Mouse (Mus musculus) heart, embryonic 10.5 days (tissue): ENCODE measurements at regions not wholly inside any gene's neighbourhood (a gene's known extent, or its start where the extent isn't known, plus 50 kb on each side); places are given as distances from the start of the nearest gene placed in this dataset.

Experiments
- DNase-seq: peaks from one replicate; pipeline ENCODE4 v3.0.0-alpha.2; 2017; ENCODE audit warnings: low spot score
- H3K27ac ChIP-seq: fragments of 300-500 bp; sonication (generic); 2 replicates; pipeline ENCODE4 v1.5.1; 2016; ENCODE audit warnings: mild to moderate bottlenecking
- H3K27me3 ChIP-seq: fragments of 300-500 bp; sonication (generic); 2 replicates; pipeline ENCODE4 v1.6.1; 2016; ENCODE audit warnings: mild to moderate bottlenecking; ENCODE audit not compliant: poor library complexity, insufficient read depth, severe bottlenecking
- H3K36me3 ChIP-seq: fragments of 300-500 bp; sonication (generic); 2 replicates; pipeline ENCODE4 v1.6.1; 2016; ENCODE audit warnings: mild to moderate bottlenecking, moderate library complexity
- H3K4me1 ChIP-seq: fragments of 300-500 bp; sonication (generic); 2 replicates; pipeline ENCODE4 v1.6.1; 2016; ENCODE audit warnings: mild to moderate bottlenecking
- H3K4me3 ChIP-seq: fragments of 300-500 bp; sonication (generic); 2 replicates; pipeline ENCODE4 v1.5.1; 2016; ENCODE audit warnings: mild to moderate bottlenecking, moderate library complexity
- H3K9me3 ChIP-seq: fragments of 300-500 bp; sonication (generic); 2 replicates; pipeline ENCODE4 v1.6.1; 2016; ENCODE audit warnings: mild to moderate bottlenecking, moderate library complexity
- WGBS: fragments of 180-500 bp; shearing (Covaris S2); methylation state at CpG from one replicate; pipeline ENCODE4 v1.1.7; 2016; 5-methylcytosine and 5-hydroxymethylcytosine counted together

DNA sequence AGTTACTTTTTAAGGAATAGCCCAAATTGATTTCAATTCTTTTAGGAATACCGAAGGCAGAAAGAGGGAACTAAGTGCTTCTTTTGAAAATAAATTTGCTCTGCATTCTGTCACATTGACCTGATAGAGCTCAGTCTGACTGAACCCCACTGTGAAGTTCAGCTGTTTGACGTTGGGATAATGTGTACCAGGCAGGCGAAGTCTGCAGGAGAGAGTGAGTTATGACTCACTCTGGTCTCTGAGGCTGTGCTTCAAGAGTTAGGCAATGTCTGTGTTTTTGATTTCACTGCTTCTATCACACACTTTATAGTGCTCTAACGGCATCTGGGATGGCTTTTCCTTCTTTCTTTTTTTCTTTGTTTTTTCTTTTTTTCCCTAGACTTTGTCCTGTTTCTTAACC lies 283.5 kb downstream of the Naf1 start:
- Histone ChIP-seq H3K4me1 (no peaks in the 10 kb centered on the region), H3K9me3 (no peaks in the 10 kb centered on the region), H3K27ac (no peak overlapping the region), H3K36me3 (no peaks in the 10 kb centered on the region), H3K27me3 (no peaks in the 10 kb centered on the region), H3K4me3 (no peak overlapping the region)
- DNase-seq = no peak
- WGBS = 67% methylated on average over 4 of the region's 4 CpGs

DNA sequence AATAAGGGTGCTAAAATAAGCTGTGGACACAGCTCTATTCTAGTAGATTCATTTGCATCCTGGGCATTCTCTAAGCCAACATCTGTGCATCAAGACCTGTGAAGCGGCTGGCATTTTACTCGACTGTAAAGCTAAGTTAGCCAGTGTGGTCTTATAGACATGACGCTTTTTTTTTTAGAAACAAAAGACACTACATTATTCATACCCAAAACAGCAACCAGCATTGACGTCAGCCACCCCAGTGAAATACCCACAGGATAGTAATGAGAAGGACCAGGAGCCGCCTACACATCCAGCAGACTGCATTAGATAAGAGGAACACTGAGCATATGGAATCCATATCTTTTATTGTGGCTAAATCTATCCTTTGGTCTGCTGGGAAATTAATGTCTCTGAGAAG lies 321.7 kb downstream of the Naf1 start:
- Histone ChIP-seq H3K4me3 (no peak overlapping the region), H3K27ac (no peak overlapping the region), H3K9me3 (no peaks in the 10 kb centered on the region), H3K36me3 (no peaks in the 10 kb centered on the region), H3K27me3 (no peaks in the 10 kb centered on the region), H3K4me1 (no peaks in the 10 kb centered on the region)
- WGBS = 81% methylated on average over 5 of the region's 5 CpGs
- DNase-seq = no peak

GRCm38 (mm10) chr8:67199213-67199612 lies 324.4 kb upstream of the Nat3 start:
- no peaks in the 10 kb centered on the region for H3K4me1 ChIP-seq
- H3K4me3 ChIP-seq = no peak overlapping the region
- no peak for DNase-seq
- no peaks in the 10 kb centered on the region for H3K9me3 ChIP-seq
- H3K27me3 ChIP-seq = no peaks in the 10 kb centered on the region
- H3K27ac ChIP-seq = no peak overlapping the region
- no peaks in the 10 kb centered on the region for H3K36me3 ChIP-seq

- WGBS = 81% methylated on average over 1 of the region's 1 CpGs
- Histone ChIP-seq H3K4me3 (no peak overlapping the region), H3K36me3 (no peaks in the 10 kb centered on the region), H3K4me1 (no peaks in the 10 kb centered on the region), H3K9me3 (no peaks in the 10 kb centered on the region), H3K27me3 (no peaks in the 10 kb centered on the region), H3K27ac (no peak overlapping the region)
- no peak for DNase-seq
These were observed 317.6 kb upstream of the Nat3 start for GRCm38 (mm10) chr8:67206064-67206463.

- H3K27ac ChIP-seq = no peak overlapping the region
- H3K4me3 ChIP-seq = no peak overlapping the region
- no peak for DNase-seq
- no peaks in the 10 kb centered on the region for H3K27me3 ChIP-seq
- no peaks in the 10 kb centered on the region for H3K9me3 ChIP-seq
- H3K4me1 ChIP-seq = no peaks in the 10 kb centered on the region
- H3K36me3 ChIP-seq = no peaks in the 10 kb centered on the region
- 76% methylated on average over 7 of the region's 7 CpGs for WGBS
These were observed 291.5 kb upstream of the Nat3 start for GRCm38 (mm10) chr8:67231921-67232701.

- H3K27me3 ChIP-seq = no peaks in the 10 kb centered on the region
- DNase-seq = no peak
- no peak overlapping the region for H3K27ac ChIP-seq
- no peaks in the 10 kb centered on the region for H3K4me1 ChIP-seq
- 79% methylated on average over 1 of the region's 1 CpGs for WGBS
- H3K4me3 ChIP-seq = no peak overlapping the region
- no peaks in the 10 kb centered on the region for H3K9me3 ChIP-seq
- H3K36me3 ChIP-seq = no peaks in the 10 kb centered on the region
These were observed 284.7 kb upstream of the Nat3 start for GRCm38 (mm10) chr8:67238934-67239333.

DNA sequence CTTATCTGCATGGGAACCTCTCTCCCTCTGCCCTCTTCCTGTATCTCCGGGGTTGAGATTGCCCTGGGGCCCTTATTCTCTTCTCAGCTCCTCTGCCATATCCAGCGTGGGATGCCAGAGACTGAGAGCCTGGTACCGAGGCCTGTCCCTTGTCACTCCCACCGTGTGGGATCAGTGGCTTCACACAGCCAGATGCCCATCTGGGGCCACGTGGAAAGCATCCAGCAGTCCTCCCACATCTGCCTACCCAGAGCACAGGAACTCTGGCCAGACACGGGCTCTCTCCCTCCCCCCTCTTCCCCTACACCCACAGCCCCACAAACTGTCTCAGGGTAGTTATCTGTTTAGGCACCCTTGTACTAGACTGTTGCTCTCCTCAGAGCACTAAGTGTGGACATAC lies 244.9 kb upstream of the Nat3 start:
- DNase-seq = peak; percentile 74
- H3K4me1 ChIP-seq = peaks cover 15% of the 10 kb centered on the region
- no peaks in the 10 kb centered on the region for H3K36me3 ChIP-seq
- H3K27me3 ChIP-seq = no peaks in the 10 kb centered on the region
- no peak overlapping the region for H3K4me3 ChIP-seq
- H3K9me3 ChIP-seq = no peaks in the 10 kb centered on the region
- no peak overlapping the region for H3K27ac ChIP-seq
- 40% methylated on average over 6 of the region's 6 CpGs for WGBS

DNA sequence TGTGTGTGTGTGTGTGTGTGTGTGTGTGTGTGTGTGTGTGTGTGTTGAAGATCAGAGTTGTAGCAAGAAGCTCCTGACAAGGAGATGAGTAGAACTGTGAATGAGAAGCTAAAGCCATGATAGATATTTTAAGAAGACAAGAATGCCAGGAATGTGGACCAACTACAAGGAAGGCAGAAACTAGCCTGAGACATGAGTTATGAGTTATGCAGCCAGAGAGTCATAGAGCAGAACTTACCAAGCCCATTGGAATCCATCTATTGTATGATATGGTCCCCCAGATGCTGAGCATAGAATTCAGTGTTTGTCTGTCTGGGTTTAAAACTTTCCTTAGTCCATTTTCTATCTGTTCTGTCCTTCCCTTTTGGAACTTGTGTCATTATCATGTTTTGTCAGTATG lies 244.2 kb upstream of the Nat3 start:
- no peak for DNase-seq
- no peaks in the 10 kb centered on the region for H3K36me3 ChIP-seq
- H3K27me3 ChIP-seq = no peaks in the 10 kb centered on the region
- H3K4me3 ChIP-seq = no peak overlapping the region
- no peak overlapping the region for H3K27ac ChIP-seq
- peaks cover 15% of the 10 kb centered on the region for H3K4me1 ChIP-seq
- no peaks in the 10 kb centered on the region for H3K9me3 ChIP-seq

- H3K27ac ChIP-seq = no peak overlapping the region
- no peaks in the 10 kb centered on the region for H3K4me1 ChIP-seq
- 74% methylated on average over 1 of the region's 1 CpGs for WGBS
- no peak for DNase-seq
- no peaks in the 10 kb centered on the region for H3K27me3 ChIP-seq
- H3K36me3 ChIP-seq = no peaks in the 10 kb centered on the region
- H3K9me3 ChIP-seq = no peaks in the 10 kb centered on the region
- no peak overlapping the region for H3K4me3 ChIP-seq
These were observed 213.2 kb upstream of the Nat3 start for GRCm38 (mm10) chr8:67310494-67310893.

DNA sequence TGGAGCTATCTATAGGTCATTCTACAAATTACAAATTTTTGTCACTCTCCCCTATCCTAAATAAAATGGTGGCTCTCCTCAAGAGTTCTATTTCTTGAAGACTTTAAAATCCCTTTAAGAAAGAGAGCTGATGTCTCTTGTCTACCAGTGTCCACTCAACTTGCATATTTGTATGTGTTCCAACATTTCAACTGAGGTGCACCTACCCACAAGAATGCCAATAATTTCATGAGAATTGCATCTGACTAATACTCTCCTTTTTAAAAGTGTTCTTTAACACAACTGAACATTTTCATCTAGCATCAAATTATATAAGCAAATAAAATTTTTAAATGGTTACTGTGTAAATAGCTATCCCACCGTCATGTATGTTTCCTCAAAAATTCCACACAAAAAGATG lies 206.3 kb upstream of the Nat3 start:
- DNase-seq = no peak
- Histone ChIP-seq H3K36me3 (no peaks in the 10 kb centered on the region), H3K4me1 (no peaks in the 10 kb centered on the region), H3K9me3 (no peaks in the 10 kb centered on the region), H3K4me3 (no peak overlapping the region), H3K27me3 (no peaks in the 10 kb centered on the region), H3K27ac (no peak overlapping the region)
- WGBS = 86% methylated on average over 1 of the region's 1 CpGs

GRCm38 (mm10) chr8:67318675-67319074 lies 205.0 kb upstream of the Nat3 start:
- 80% methylated on average over 10 of the region's 10 CpGs for WGBS
- no peak for DNase-seq
- Histone ChIP-seq H3K4me3 (no peak overlapping the region), H3K4me1 (no peaks in the 10 kb centered on the region), H3K27me3 (no peaks in the 10 kb centered on the region), H3K9me3 (no peaks in the 10 kb centered on the region), H3K36me3 (no peaks in the 10 kb centered on the region), H3K27ac (no peak overlapping the region)

GRCm38 (mm10) chr8:67320535-67320934 lies 203.1 kb upstream of the Nat3 start:
- Histone ChIP-seq H3K27me3 (no peaks in the 10 kb centered on the region), H3K27ac (no peak overlapping the region), H3K4me1 (no peaks in the 10 kb centered on the region), H3K9me3 (no peaks in the 10 kb centered on the region), H3K4me3 (no peak overlapping the region), H3K36me3 (no peaks in the 10 kb centered on the region)
- 87% methylated on average over 2 of the region's 2 CpGs for WGBS
- DNase-seq = no peak

- Histone ChIP-seq H3K36me3 (no peaks in the 10 kb centered on the region), H3K4me3 (no peak overlapping the region), H3K9me3 (no peaks in the 10 kb centered on the region), H3K27me3 (no peaks in the 10 kb centered on the region), H3K4me1 (no peaks in the 10 kb centered on the region), H3K27ac (no peak overlapping the region)
- WGBS = 71% methylated on average over 2 of the region's 2 CpGs
- no peak for DNase-seq
These were observed 195.2 kb upstream of the Nat3 start for GRCm38 (mm10) chr8:67328439-67328838.

DNA sequence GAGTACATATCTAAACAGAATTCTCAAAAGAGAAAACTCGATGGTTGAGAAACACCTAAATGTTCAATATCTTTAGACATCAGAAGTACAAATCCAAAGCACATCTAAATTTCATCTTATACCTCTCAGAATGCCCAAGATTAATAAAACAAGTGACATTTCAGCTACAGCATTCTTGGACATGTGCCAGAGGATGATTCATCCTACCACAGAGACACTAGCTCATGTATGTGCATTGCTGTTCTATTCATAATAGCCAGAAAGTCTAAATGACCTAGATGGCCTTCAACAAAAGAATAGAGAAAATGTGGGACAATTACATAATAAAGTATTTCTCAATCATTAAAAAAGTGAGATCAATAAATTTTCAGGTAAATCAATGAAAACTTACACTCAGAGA lies 146.6 kb upstream of the Nat3 start:
- DNase-seq = no peak
- no peaks in the 10 kb centered on the region for H3K36me3 ChIP-seq
- peaks cover 9% of the 10 kb centered on the region; the same call in 1 of the 2 replicates for H3K9me3 ChIP-seq
- no peaks in the 10 kb centered on the region for H3K4me1 ChIP-seq
- 88% methylated on average over 1 of the region's 1 CpGs for WGBS
- H3K27ac ChIP-seq = no peak overlapping the region
- H3K4me3 ChIP-seq = no peak overlapping the region
- no peaks in the 10 kb centered on the region for H3K27me3 ChIP-seq
